Mouse (Mus musculus) heart, adult 2 months (tissue): ENCODE data around the gene Inafm2. TPM values are rescaled to one million over a fixed set of nuclear protein-coding genes. Genes with fewer than 3 reads are reported as not detected.

Source experiments
- DNase-seq, 2 experiments: peaks; one replicate each; pipeline ENCODE4 v3.0.0; 2021
- H3K27ac ChIP-seq: fragments of 200-600 bp; 2 replicates; pipeline ENCODE4 v1.8.1; 2022
- H3K27me3 ChIP-seq: fragments of 200-500 bp; 2 replicates; pipeline ENCODE4 v1.6.1; 2012; ENCODE audit warnings: mild to moderate bottlenecking, low read length, inconsistent platforms, mixed read lengths; ENCODE audit not compliant: control insufficient read depth, insufficient read depth
- H3K36me3 ChIP-seq: fragments of 200-500 bp; 2 replicates; pipeline ENCODE4 v1.6.1; 2012; ENCODE audit warnings: low read length, inconsistent platforms; ENCODE audit not compliant: control insufficient read depth, insufficient read depth
- H3K4me1 ChIP-seq: fragments of 200-500 bp; 2 replicates; pipeline ENCODE4 v1.6.1; 2011; ENCODE audit warnings: low read length; ENCODE audit not compliant: control insufficient read depth, insufficient read depth
- H3K4me3 ChIP-seq: fragments of 200-600 bp; 2 replicates; pipeline ENCODE4 v1.8.1; 2022
- H3K79me2 ChIP-seq: fragments of 200-500 bp; replicated peaks from 2 replicates; pipeline ENCODE4 v1.6.1; 2012; ENCODE audit warnings: mild to moderate bottlenecking, inconsistent platforms, low read length, moderate library complexity, mixed read lengths; ENCODE audit not compliant: control insufficient read depth, insufficient read depth
- H3K9ac ChIP-seq: fragments of 200-500 bp; 2 replicates; pipeline ENCODE4 v1.6.1; 2012; ENCODE audit warnings: low read depth, mild to moderate bottlenecking, control low read depth, inconsistent platforms, low read length, mixed read lengths
- CTCF ChIP-seq: fragments of 200-600 bp; IDR thresholded peaks from 2 replicates; pipeline ENCODE4 v1.8.1; 2022; ENCODE audit warnings: antibody characterized with exemption, mild to moderate bottlenecking, moderate library complexity
- EP300 ChIP-seq: fragments of 200-500 bp; IDR thresholded peaks from 2 replicates; pipeline ENCODE4 v1.6.1; 2011; ENCODE audit warnings: low read depth, low read length, control low read depth; ENCODE audit not compliant: insufficient read depth
- POLR2A ChIP-seq: fragments of 200-500 bp; IDR thresholded peaks from 2 replicates; pipeline ENCODE4 v1.6.1; 2011; ENCODE audit warnings: mild to moderate bottlenecking, low read depth, low read length, control low read depth; ENCODE audit not compliant: insufficient read depth
- WGBS: fragments of 180-500 bp; shearing (Covaris S2); methylation state at CpG from one replicate; pipeline ENCODE4 v1.1.7; 2018; 5-methylcytosine and 5-hydroxymethylcytosine counted together
- intact Hi-C: fragments of 180-260 bp; cut with DNase I; formaldehyde crosslinking; loops from one replicate; pipeline ENCODE4 v1.15.1; 2025
- polyA plus RNA-seq: library from polyadenylated mRNA; depleted of rRNA; stranded (reverse); fragments of >200 nt; gene quantifications from 2 replicates; pipeline ENCODE4 v1.2.3, GENCODE M21; 2012
- total RNA-seq, 2 experiments: library from RNA; stranded (reverse); gene quantifications; 2 replicates each; pipeline ENCODE4 v1.2.3; 2021

The Inafm2 gene
- total and polyA plus RNA-seq, 3 experiments, result 8.8 to 34.9 (median 31.8) TPM

- H3K79me2 ChIP-seq, result no peaks in the 10 kb centered on the region
- WGBS, result 51% methylated on average over 7 of the region's 7 CpGs
- TF ChIP-seq POLR2A, result peak; percentile 44; the same call in 1 of the 2 replicates
- TF ChIP-seq CTCF, result no peak
- peak; percentile 63; the same call in 1 of the 2 replicates for TF ChIP-seq EP300
- H3K9ac ChIP-seq, result peak overlapping the region; percentile 84
- intact Hi-C loops, result loop anchor here (5.0 to 10.0 kb wide), 2 partner anchors 99 to 421 kb away; partner anchors contain the start of gene Ivd
- H3K36me3 ChIP-seq, result peaks cover 3% of the 10 kb centered on the region; the same call in 1 of the 2 replicates
- H3K27ac ChIP-seq, result peak overlapping the region; percentile 92
- peaks cover 19% of the 10 kb centered on the region for H3K4me1 ChIP-seq
- DNase-seq, result peak; percentile 62 to 68
- no peak overlapping the region for H3K4me3 ChIP-seq
- H3K27me3 ChIP-seq, result no peaks in the 10 kb centered on the region
Observed at GRCm38 (mm10) chr2:118763469-118763868, 17.9 kb downstream of the Inafm2 start.

DNA sequence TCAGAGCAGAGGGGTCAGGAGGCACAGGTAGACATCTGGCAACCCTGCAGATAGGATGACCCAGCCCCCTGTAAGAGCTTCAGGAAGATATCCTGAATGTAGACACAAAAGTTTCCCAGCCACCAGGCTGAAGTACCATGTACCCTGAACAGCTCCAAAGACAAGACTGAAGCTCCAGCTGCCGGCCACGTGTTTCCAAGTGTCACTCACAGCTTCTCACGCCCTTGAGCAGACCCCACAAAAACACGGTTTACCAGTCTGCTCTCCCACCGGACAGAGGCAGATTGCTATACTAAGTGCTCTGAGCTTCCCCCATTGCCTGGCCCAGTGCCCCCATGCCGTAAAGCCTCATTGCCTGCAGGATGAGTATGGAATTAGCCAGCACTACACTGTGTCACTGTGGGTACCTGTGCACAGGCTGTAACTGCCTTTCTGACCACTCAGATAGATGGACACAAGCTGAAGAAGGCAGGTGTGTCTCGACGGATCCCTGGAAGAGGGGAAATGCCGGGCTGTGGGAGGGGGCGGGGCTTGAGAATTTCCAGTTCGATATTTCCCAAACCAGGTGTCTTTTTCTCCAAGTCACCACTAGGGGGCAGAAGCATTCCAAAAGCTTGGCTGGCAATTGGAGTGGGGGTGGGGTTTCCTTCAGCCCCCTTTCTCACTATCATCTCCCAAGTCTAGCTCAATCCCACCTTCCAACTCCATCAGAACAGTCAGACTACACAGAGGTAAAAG lies 18.7 kb downstream of the Inafm2 start:
- intact Hi-C loops, result loop anchor here (2.0 to 10.0 kb wide), 3 partner anchors 98 to 421 kb away; partner anchors contain the start of gene Ivd
- DNase-seq, result peak in 1 of 2 experiments; percentile 43
- H3K36me3 ChIP-seq, result peaks cover 3% of the 10 kb centered on the region; the same call in 1 of the 2 replicates
- H3K4me3 ChIP-seq, result no peak overlapping the region
- 27% methylated on average over 11 of the region's 11 CpGs for WGBS
- no peaks in the 10 kb centered on the region for H3K79me2 ChIP-seq
- H3K27me3 ChIP-seq, result no peaks in the 10 kb centered on the region
- peak; percentile 80 for TF ChIP-seq CTCF
- no peak for TF ChIP-seq EP300
- TF ChIP-seq POLR2A, result no peak
- H3K27ac ChIP-seq, result peak overlapping the region; percentile 65
- H3K9ac ChIP-seq, result no peak overlapping the region
- peaks cover 19% of the 10 kb centered on the region for H3K4me1 ChIP-seq

GRCm38 (mm10) chr2:118764875-118765274 lies 19.3 kb downstream of the Inafm2 start:
- DNase-seq, result no peak
- intact Hi-C loops, result loop anchor here (2.0 to 10.0 kb wide), 3 partner anchors 97 to 420 kb away; partner anchors contain the start of gene Ivd
- Histone ChIP-seq H3K79me2 (no peaks in the 10 kb centered on the region), H3K27me3 (no peaks in the 10 kb centered on the region), H3K27ac (no peak overlapping the region), H3K4me3 (no peak overlapping the region), H3K9ac (no peak overlapping the region), H3K4me1 (peaks cover 19% of the 10 kb centered on the region), H3K36me3 (peaks cover 3% of the 10 kb centered on the region; the same call in 1 of the 2 replicates)
- TF ChIP-seq CTCF, result peak; percentile 14; the same call in 1 of the 2 replicates
- no peak for TF ChIP-seq POLR2A
- 84% methylated on average over 5 of the region's 5 CpGs for WGBS

- no peak overlapping the region for H3K27ac ChIP-seq
- DNase-seq, result no peak
- no peaks in the 10 kb centered on the region for H3K36me3 ChIP-seq
- no peak overlapping the region for H3K4me3 ChIP-seq
- no peaks in the 10 kb centered on the region for H3K27me3 ChIP-seq
- intact Hi-C loops, result loop anchor here (10.0 kb wide), 1 partner anchor 418 kb away; no protein-coding TSS in a partner anchor
- H3K9ac ChIP-seq, result no peak overlapping the region
- 62% methylated on average over 10 of the region's 10 CpGs for WGBS
- peaks cover 12% of the 10 kb centered on the region for H3K4me1 ChIP-seq
- H3K79me2 ChIP-seq, result no peaks in the 10 kb centered on the region
- TF ChIP-seq EP300 (no peak), POLR2A (no peak), CTCF (peak; percentile 33)
Observed at GRCm38 (mm10) chr2:118766041-118767033, 20.8 kb downstream of the Inafm2 start.

GRCm38 (mm10) chr2:118772158-118772874 lies 26.8 kb downstream of the Inafm2 start, which contains the start of gene Phgr1:
TSS of gene Phgr1 (plus strand) at chr2:118772769.
- Histone ChIP-seq H3K36me3 (no peaks in the 10 kb centered on the region), H3K27ac (no peak within 1 kb of the TSS), H3K4me3 (no peak within 1 kb of the TSS), H3K79me2 (no peaks in the 10 kb centered on the region), H3K9ac (no peak within 1 kb of the TSS), H3K27me3 (no peaks in the 10 kb centered on the region), H3K4me1 (peaks cover 2% of the 10 kb centered on the region; the same call in 1 of the 2 replicates)
- no peak for TF ChIP-seq POLR2A
- TF ChIP-seq CTCF, result no peak
- no peak for TF ChIP-seq EP300
- WGBS, result 79% methylated on average over 6 of the region's 6 CpGs
- intact Hi-C loops, result no loop called here
- DNase-seq, result no peak
